Mouse (Mus musculus) c-Kit-positive CD71-negative TER-119-negative erythroid progenitor cells, embryonic 14.5 days (primary cell): ENCODE data around the gene Abcg1.
A peak's percentile ranks its signal among the peaks of the same experiment; 100 is the strongest.

Source experiments
- DNase-seq: peaks from one replicate; pipeline ENCODE4 v3.0.0-alpha.2; 2013; ENCODE audit warnings: low read depth

Abcg1 gene

GRCm38 (mm10) chr17:31079078-31079840 lies 21.8 kb downstream of the Abcg1 start:
- no peak for DNase-seq

DNA sequence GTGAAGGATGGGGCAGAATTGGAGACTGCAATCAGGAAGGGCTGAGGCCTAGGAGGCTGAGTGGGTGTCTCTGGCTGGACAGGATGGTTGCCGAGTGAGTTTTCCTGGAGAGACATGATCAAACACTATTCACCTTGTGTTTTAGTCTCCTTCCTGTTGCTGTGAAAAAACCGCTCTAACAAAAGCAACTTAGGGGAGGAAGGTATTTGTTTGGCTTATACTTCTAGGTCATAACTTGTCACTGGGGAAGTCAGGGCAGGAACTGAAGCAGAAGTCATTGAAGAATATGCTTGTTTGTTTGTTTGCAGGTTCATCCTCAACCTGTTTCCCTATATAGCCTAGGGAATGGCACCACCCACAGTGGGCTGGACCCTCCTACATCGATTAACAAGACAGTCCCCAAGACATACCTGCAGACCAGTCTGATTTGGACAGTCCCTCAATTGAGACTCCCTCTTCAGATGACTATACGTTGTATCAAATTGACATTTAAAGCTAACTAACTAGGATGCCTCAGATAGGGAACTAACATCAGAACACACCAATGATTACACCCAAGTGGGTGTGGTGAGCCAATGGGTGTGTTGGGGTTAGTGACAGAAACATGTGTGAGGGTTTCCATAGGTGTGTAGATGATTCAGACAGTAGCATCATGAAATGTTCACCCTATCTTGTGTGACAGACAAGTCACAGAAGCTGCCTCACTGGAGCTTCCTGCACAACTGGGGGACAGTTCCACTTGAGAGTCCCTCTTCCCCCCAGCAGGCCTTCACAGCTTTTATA lies 25.0 kb downstream of the Abcg1 start:
- DNase-seq, result no peak

GRCm38 (mm10) chr17:31085519-31085918 lies 28.0 kb downstream of the Abcg1 start:
- DNase-seq, result no peak

- no peak for DNase-seq
Measured at GRCm38 (mm10) chr17:31086196-31086595, 28.7 kb downstream of the Abcg1 start.

GRCm38 (mm10) chr17:31088711-31089110 lies 31.2 kb downstream of the Abcg1 start:
- no peak for DNase-seq

DNA sequence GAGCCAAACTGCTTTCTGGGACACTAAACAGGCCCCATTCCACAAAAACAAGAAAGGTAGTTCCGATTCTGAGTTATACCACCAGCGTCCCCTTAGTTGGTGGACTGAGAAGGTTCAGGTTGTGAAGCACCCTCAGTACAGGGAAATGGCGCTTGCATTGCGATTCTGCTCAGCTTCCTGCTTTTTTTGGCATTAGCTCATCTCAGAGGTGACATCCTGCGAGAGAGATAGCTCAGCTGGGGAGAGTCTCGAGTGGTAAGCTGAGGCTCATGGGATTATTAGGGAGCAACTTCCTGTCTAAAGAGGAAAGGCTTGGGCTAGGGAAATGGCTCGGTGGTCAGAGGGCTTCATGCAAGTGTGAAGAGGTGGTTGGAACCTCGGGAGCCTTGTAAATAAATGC lies 32.4 kb downstream of the Abcg1 start:
- no peak for DNase-seq

- no peak for DNase-seq
Measured at GRCm38 (mm10) chr17:31091023-31091735, 33.7 kb downstream of the Abcg1 start.

- DNase-seq, result no peak
Measured at GRCm38 (mm10) chr17:31094781-31095180, 37.3 kb downstream of the Abcg1 start.

DNA sequence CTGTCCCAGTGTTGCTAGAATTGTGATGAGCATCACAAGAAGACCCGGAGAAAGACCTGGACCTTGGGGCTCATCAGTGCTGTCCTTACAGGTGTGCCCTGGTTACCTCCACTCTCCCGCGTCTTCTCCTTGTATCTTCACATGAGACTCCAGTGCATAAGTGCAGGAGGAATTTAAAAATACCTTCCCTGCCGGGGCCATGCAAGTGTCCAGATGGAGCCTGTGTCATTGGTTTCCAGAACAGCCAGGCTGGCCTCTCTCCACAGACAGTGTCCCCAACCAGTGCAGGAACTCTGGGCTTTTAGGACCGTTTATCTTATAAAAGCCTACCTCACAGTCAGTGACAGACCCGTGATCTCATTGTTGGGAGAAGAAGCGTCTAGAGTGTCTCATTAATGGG lies 38.1 kb downstream of the Abcg1 start:
- DNase-seq, result no peak

DNA sequence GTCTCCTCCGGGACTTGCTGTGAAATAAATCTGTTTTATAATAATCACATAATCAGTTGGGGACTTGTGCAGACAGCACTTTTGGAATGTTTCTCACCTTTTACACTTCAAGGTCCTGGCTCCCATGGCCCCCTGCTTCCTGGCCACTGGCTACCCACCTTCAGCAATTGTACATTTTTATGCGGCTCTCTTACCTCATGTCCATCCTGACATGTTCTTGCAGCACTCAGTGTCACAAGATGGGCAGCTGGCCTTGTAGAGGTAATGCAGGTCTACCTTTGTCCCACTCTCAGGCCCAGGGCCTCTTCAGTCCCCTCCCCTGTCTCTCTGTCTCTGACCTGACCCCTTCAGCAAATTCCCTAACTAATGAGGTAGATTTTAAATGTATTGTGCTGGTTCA lies 39.4 kb downstream of the Abcg1 start:
- DNase-seq, result no peak

GRCm38 (mm10) chr17:31098788-31099187 lies 41.3 kb downstream of the Abcg1 start:
- DNase-seq, result no peak

- no peak for DNase-seq
Measured at GRCm38 (mm10) chr17:31103007-31103570, 45.6 kb downstream of the Abcg1 start.

DNA sequence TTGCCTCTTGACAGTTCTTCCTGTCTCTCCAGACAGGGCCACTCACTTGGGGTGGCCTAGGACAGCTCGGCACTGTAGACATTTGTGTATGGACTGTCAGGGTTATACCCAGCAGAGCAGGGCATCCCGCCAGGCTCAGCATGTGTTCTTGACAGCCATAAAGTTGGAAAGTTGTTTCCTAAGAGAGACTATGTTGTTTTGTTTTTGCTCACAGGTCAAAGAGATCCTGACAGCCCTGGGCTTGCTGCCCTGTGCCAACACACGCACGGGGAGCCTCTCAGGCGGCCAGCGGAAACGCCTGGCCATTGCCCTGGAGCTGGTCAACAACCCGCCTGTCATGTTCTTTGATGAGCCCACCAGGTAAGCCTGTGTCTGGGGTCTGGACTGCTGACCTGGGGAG lies 46.3 kb downstream of the Abcg1 start:
- no peak for DNase-seq

- DNase-seq, result no peak
Measured at GRCm38 (mm10) chr17:31108388-31108787, 50.9 kb downstream of the Abcg1 start.

- DNase-seq, result no peak
Measured at GRCm38 (mm10) chr17:31113191-31113856, 55.8 kb downstream of the Abcg1 start.

DNA sequence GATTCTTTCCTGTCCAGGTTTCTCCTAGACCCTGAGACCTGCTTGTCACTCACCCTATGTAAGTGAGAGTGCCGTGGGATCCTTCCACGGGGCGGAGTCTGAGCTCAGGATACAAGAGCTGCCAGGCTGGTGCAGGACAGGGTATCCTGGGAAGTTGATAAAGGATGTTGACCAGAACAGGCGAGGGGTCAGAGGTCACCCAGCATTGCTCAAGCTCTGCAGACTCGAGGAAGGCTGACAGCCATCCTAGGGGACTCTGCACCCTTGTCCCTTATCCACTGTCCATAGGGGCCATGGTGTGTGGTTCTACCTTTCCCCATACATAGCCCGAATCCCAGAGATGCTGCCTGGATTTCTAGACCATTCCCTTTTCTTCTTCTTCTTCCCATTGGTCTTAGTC lies 58.6 kb downstream of the Abcg1 start:
- DNase-seq, result no peak

GRCm38 (mm10) chr17:31117946-31118345 lies 60.5 kb downstream of the Abcg1 start:
- DNase-seq, result no peak

DNA sequence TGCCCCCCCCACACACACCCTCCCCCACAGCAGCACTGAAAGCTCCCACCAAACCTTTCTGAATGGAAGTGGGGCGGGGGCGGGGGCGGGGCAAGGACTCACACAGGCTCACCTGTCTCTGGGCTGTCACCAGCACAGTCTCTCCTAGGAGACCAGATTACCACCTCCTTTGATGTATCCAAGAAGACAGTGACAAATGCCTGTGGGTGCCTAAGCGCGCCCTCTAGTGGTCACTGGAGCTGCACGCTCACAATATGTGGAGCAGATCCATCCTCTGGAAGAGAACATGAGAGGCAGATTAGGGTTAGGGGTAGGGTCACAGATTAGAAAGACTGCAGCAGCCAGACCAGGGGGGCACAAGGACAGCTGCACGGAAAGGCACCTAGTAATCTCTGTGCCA lies 62.0 kb downstream of the Abcg1 start:
- DNase-seq, result peak; percentile 71

DNA sequence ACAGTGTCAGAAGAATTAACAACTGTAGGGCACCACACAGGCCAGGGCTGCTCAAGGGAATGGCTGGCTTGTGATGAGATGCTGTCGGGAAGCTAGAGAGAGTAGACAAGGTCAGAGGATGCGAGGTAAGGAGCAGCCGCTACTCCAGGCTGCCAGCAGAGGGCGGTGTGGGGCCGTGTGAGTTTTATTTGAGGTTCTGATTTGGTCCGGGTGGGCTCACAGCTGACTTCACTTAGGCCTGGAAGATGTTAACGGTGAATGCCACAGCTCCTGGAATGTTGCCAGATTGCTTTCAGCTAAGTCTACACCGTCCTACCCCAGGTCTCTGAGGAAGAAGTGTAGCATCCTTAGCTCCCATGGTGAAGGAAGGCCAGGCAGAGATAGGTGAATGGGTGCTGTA lies 64.5 kb downstream of the Abcg1 start:
- DNase-seq, result peak; percentile 43

DNA sequence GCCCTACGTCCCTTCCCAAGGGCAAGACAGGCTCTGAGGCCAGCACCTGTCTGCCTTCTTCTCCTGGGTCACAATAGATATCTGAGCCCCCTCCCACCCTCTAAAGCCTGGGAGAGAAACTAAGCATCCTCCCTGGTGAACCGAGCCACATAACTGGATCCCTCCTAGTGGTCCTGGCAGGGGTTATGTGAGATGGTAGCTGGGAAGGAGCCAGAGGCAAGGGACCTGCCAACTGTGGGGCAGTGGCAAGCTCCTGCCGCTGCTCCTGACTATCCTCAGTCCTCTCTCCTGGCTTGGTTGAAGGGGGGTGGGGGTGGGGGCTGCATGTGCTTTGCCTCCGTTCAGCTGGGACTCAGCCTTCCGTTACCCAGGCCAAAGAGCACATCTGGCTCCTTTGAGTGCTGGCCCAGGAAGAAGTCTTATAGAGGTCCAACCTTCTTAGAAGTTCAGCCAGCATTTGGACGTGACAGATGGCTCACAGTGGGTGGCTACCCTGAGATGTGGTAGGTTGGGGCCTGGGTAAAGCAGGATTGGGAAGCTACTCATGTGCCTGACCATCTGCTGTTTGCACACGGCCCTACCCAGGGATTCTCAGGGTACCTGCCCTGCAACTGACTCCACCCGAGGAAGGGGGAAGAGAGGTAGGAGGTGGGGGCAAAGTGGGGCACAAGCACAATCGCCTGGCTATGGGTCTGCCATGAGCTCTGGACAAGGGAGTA lies 68.2 kb downstream of the Abcg1 start:
- no peak for DNase-seq

DNA sequence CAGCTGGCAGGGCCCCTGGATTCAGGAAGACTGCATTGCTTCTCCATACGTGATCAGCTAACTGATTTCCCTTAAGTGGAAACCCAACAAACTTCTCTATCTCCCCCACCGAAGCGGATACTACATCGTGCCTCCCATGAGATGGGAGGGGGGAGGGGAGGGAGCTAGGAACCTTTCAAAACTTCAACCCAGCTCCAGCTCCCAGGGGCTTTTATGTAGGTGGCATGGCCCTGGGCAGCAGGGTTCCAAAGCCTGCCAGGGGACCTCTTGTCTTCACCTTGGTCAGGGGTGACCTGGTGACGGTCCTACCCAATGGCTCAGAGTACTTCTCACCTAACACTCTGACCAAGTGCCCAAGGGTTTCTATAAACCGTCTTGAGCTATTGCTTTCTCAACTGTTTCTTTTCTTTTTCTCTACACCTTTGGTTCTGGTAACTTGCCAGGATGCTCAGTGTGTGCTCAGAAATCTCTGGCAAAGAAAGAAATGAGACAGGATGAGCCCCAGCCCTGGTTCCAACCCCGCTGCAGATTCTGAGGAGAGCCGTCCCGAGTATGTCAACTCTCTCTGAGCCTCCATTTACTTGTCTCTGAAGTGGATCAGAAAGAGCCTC lies 71.3 kb downstream of the Abcg1 start:
- DNase-seq, result no peak
